Mouse (Mus musculus) liver, embryonic 11.5 days (tissue): ENCODE measurements around the gene Apela. TPM values are rescaled to one million over a fixed set of nuclear protein-coding genes. Genes with fewer than 3 reads are reported as not detected.

Source experiments
- ATAC-seq: fragments of 200-750 bp; cut with Nextera tagmentation; replicated peaks from 2 replicates; pipeline ENCODE4 v1.8.0; 2017; ENCODE audit warnings: moderate number of reproducible peaks, mild to moderate bottlenecking, moderate TSS enrichment, moderate library complexity; ENCODE audit not compliant: low FRiP score
- DNase-seq: peaks from one replicate; pipeline ENCODE4 v3.0.0-alpha.2; 2017; ENCODE audit warnings: low spot score
- H3K27ac ChIP-seq: fragments of 300-500 bp; sonication (generic); 2 replicates; pipeline ENCODE4 v1.5.1; 2014; ENCODE audit warnings: mild to moderate bottlenecking, low read depth, low read length, control low read depth
- H3K27me3 ChIP-seq: fragments of 300-500 bp; sonication (generic); replicated peaks from 2 replicates; pipeline ENCODE4 v1.6.1; 2014; ENCODE audit warnings: low read length, mixed read lengths; ENCODE audit not compliant: control insufficient read depth, insufficient read depth
- H3K36me3 ChIP-seq: fragments of 300-500 bp; sonication (generic); 2 replicates; pipeline ENCODE4 v1.6.1; 2014; ENCODE audit warnings: mild to moderate bottlenecking, low read length, moderate library complexity, mixed read lengths; ENCODE audit not compliant: control insufficient read depth, insufficient read depth
- H3K4me1 ChIP-seq: fragments of 300-500 bp; sonication (generic); replicated peaks from 2 replicates; pipeline ENCODE4 v1.6.1; 2014; ENCODE audit warnings: low read length, mixed read lengths; ENCODE audit not compliant: control insufficient read depth, insufficient read depth
- H3K4me2 ChIP-seq: fragments of 300-500 bp; sonication (generic); 2 replicates; pipeline ENCODE4 v1.6.1; 2014; ENCODE audit warnings: mild to moderate bottlenecking, control low read depth, moderate library complexity
- H3K4me3 ChIP-seq: fragments of 300-500 bp; sonication (generic); 2 replicates; pipeline ENCODE4 v1.5.1; 2014; ENCODE audit warnings: low read depth, low read length, control low read depth
- H3K9ac ChIP-seq: fragments of 300-500 bp; sonication (generic); 2 replicates; pipeline ENCODE4 v1.6.1; 2014; ENCODE audit warnings: low read depth, low read length, control low read depth
- H3K9me3 ChIP-seq: fragments of 300-500 bp; sonication (generic); 2 replicates; pipeline ENCODE4 v1.6.1; 2016; ENCODE audit warnings: low read length, inconsistent platforms, mixed read lengths; ENCODE audit not compliant: control insufficient read depth
- WGBS: fragments of 180-500 bp; shearing (Covaris S2); extraction: QIAGEN DNeasy Blood & Tissue Kit; methylation state at CpG from one replicate; pipeline ENCODE4 v1.1.7; 2014; 5-methylcytosine and 5-hydroxymethylcytosine counted together
- polyA plus RNA-seq: library from polyadenylated mRNA; unstranded; fragments of >200 nt; fragmentation: Nextera tagmentation; extraction: Ambion mirVana; gene quantifications from 2 replicates; pipeline ENCODE4 v1.2.1, GENCODE M21; 2014

Apela gene
- polyA plus RNA-seq, 1 experiment from 2014 or later = 3.7 TPM

- Histone ChIP-seq H3K9ac (no peak overlapping the region), H3K4me1 (no peaks in the 10 kb centered on the region), H3K4me3 (no peak overlapping the region), H3K36me3 (no peaks in the 10 kb centered on the region), H3K27me3 (no peaks in the 10 kb centered on the region), H3K27ac (no peak overlapping the region), H3K9me3 (no peaks in the 10 kb centered on the region), H3K4me2 (no peak overlapping the region)
- no peak for DNase-seq
- 83% methylated on average over 4 of the region's 4 CpGs for WGBS
- ATAC-seq = no peak
Measured at GRCm38 (mm10) chr8:64998806-64999365, 38.2 kb downstream of the Apela start.

GRCm38 (mm10) chr8:64987731-64988130 is 49.4 kb downstream of the Apela start, which contains the start of gene Trim75:
TSS of gene Trim75 (minus strand) at chr8:64987831.
- ATAC-seq (no peak), DNase-seq (no peak)
- H3K27me3 ChIP-seq = no peaks in the 10 kb centered on the region
- no peak within 1 kb of the TSS for H3K4me3 ChIP-seq
- H3K9ac ChIP-seq = no peak within 1 kb of the TSS
- no peaks in the 10 kb centered on the region for H3K4me1 ChIP-seq
- H3K36me3 ChIP-seq = no peaks in the 10 kb centered on the region
- no peak within 1 kb of the TSS for H3K4me2 ChIP-seq
- WGBS = 76% methylated on average over 4 of the region's 4 CpGs
- H3K27ac ChIP-seq = no peak within 1 kb of the TSS
- H3K9me3 ChIP-seq = no peaks in the 10 kb centered on the region

- WGBS = 78% methylated on average over 20 of the region's 20 CpGs
- ATAC-seq = no peak
- Histone ChIP-seq H3K4me3 (no peak overlapping the region), H3K4me2 (no peak overlapping the region), H3K27me3 (no peaks in the 10 kb centered on the region), H3K27ac (no peak overlapping the region), H3K4me1 (no peaks in the 10 kb centered on the region), H3K9ac (no peak overlapping the region), H3K36me3 (no peaks in the 10 kb centered on the region), H3K9me3 (no peaks in the 10 kb centered on the region)
- no peak for DNase-seq
Measured at GRCm38 (mm10) chr8:64983150-64983897, 53.8 kb downstream of the Apela start.

Other genes with a start within 250 kb of the Apela start
- gene Klhl2, start 187.3 kb downstream of the Apela start, polyA plus RNA-seq = 9.7 and 10.1 TPM in 2 replicates
- gene Tmem192, start 90.2 kb downstream of the Apela start, polyA plus RNA-seq = 25.0 and 28.0 TPM in 2 replicates
- gene Trim75, start 49.5 kb downstream of the Apela start, polyA plus RNA-seq = not detected in 2 replicates
- 0.15 TPM in 1 of 2 replicates, not detected in the other for gene Trim61, start 18.8 kb downstream of the Apela start, polyA plus RNA-seq
- not detected in 2 replicates for gene Trim60, start 18.8 kb downstream of the Apela start, polyA plus RNA-seq
- not detected in 2 replicates for gene Gm10663, start 37.7 kb upstream of the Apela start, polyA plus RNA-seq
- gene BC030870, start 92.2 kb upstream of the Apela start, polyA plus RNA-seq = not detected in 2 replicates